Mouse (Mus musculus) forebrain, embryonic 13.5 days (tissue): ENCODE results near the gene Nt5dc2. TPM values are rescaled to one million over a fixed set of nuclear protein-coding genes. Genes with fewer than 3 reads are reported as not detected.

ENCODE experiments used
- ATAC-seq: fragments of 200-750 bp; cut with Nextera tagmentation; 2 replicates; pipeline ENCODE4 v1.8.0; 2017
- H3K27ac ChIP-seq: fragments of 300-500 bp; sonication (generic); 2 replicates; pipeline ENCODE4 v1.5.1; 2015; ENCODE audit warnings: inconsistent platforms, mild to moderate bottlenecking, moderate library complexity
- H3K27me3 ChIP-seq: fragments of 300-500 bp; sonication (generic); 2 replicates; pipeline ENCODE4 v1.6.1; 2015; ENCODE audit warnings: mild to moderate bottlenecking, inconsistent platforms
- H3K36me3 ChIP-seq: fragments of 300-500 bp; sonication (generic); 2 replicates; pipeline ENCODE4 v1.6.1; 2015; ENCODE audit warnings: mild to moderate bottlenecking, inconsistent platforms; ENCODE audit not compliant: poor library complexity, severe bottlenecking
- H3K4me1 ChIP-seq: fragments of 300-500 bp; sonication (generic); 2 replicates; pipeline ENCODE4 v1.6.1; 2015; ENCODE audit warnings: inconsistent platforms
- H3K4me2 ChIP-seq: fragments of 300-500 bp; sonication (generic); 2 replicates; pipeline ENCODE4 v1.6.1; 2015; ENCODE audit warnings: inconsistent platforms, mild to moderate bottlenecking, moderate library complexity
- H3K4me3 ChIP-seq: fragments of 300-500 bp; sonication (generic); 2 replicates; pipeline ENCODE4 v1.5.1; 2015; ENCODE audit warnings: mild to moderate bottlenecking, inconsistent platforms
- H3K9ac ChIP-seq: fragments of 300-500 bp; sonication (generic); 2 replicates; pipeline ENCODE4 v1.6.1; 2015; ENCODE audit warnings: mild to moderate bottlenecking, inconsistent platforms
- H3K9me3 ChIP-seq: fragments of 300-500 bp; sonication (generic); replicated peaks from 2 replicates; pipeline ENCODE4 v1.6.1; 2016; ENCODE audit warnings: inconsistent platforms
- WGBS: fragments of 180-500 bp; shearing (Covaris S2); methylation state at CpG from one replicate; pipeline ENCODE4 v1.1.7; 2015; 5-methylcytosine and 5-hydroxymethylcytosine counted together
- polyA plus RNA-seq: library from polyadenylated mRNA; unstranded; fragments of >200 nt; fragmentation: Nextera tagmentation; extraction: Ambion mirVana; gene quantifications from 2 replicates; pipeline ENCODE4 v1.2.1, GENCODE M21; 2015

The Nt5dc2 gene
- polyA plus RNA-seq = 306 and 325 TPM in 2 replicates

- Histone ChIP-seq H3K27me3 (no peaks in the 10 kb centered on the region), H3K27ac (peak within 1 kb of the TSS; percentile 90), H3K9ac (peak within 1 kb of the TSS; percentile 93), H3K4me2 (peak within 1 kb of the TSS; percentile 83), H3K4me1 (peaks cover 67% of the 10 kb centered on the region), H3K36me3 (peaks cover 16% of the 10 kb centered on the region), H3K4me3 (peak within 1 kb of the TSS; percentile 87), H3K9me3 (no peaks in the 10 kb centered on the region)
- ATAC-seq = peak; percentile 69
- 5% methylated on average over 34 of the region's 63 CpGs for WGBS
Observed at GRCm38 (mm10) chr14:31130236-31131220, at the start of gene Nt5dc2. Gene Nt5dc2 (plus strand): TSS chr14:31131053.

- no peaks in the 10 kb centered on the region for H3K4me1 ChIP-seq
- ATAC-seq = no peak
- no peak overlapping the region for H3K9ac ChIP-seq
- no peak overlapping the region for H3K4me3 ChIP-seq
- no peak overlapping the region for H3K27ac ChIP-seq
- no peak overlapping the region for H3K4me2 ChIP-seq
- H3K27me3 ChIP-seq = no peaks in the 10 kb centered on the region
- peaks cover 67% of the 10 kb centered on the region for H3K36me3 ChIP-seq
- H3K9me3 ChIP-seq = no peaks in the 10 kb centered on the region
Observed at GRCm38 (mm10) chr14:31081147-31081546, 49.7 kb upstream of the Nt5dc2 start.

DNA sequence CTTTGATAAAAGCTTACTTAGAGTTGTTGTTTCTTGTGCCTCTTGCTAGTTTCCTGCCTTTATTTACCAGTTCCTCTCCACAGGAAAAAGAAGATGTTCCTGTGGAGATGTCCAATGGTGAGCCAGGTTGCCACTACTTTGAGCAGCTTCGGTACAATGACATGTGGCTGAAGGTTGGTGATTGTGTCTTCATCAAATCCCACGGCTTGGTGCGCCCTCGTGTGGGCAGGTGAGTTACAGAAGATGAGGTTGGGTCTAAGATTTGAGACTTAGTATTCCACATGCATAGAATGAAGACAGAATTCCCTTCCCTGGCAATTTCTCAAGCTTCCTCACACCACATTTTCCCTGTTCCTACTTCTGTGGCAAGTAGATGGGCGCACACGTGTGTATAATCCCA is 43.4 kb upstream of the Nt5dc2 start:
- H3K4me3 ChIP-seq = no peak overlapping the region
- H3K27ac ChIP-seq = no peak overlapping the region
- H3K4me2 ChIP-seq = no peak overlapping the region
- H3K27me3 ChIP-seq = no peaks in the 10 kb centered on the region
- H3K4me1 ChIP-seq = no peaks in the 10 kb centered on the region
- WGBS = 87% methylated on average over 6 of the region's 6 CpGs
- H3K9ac ChIP-seq = no peak overlapping the region
- H3K36me3 ChIP-seq = peaks cover 84% of the 10 kb centered on the region
- no peak for ATAC-seq
- H3K9me3 ChIP-seq = no peaks in the 10 kb centered on the region

GRCm38 (mm10) chr14:31088515-31088914 is 42.3 kb upstream of the Nt5dc2 start:
- H3K4me3 ChIP-seq = no peak overlapping the region
- no peaks in the 10 kb centered on the region for H3K4me1 ChIP-seq
- no peak overlapping the region for H3K4me2 ChIP-seq
- no peaks in the 10 kb centered on the region for H3K27me3 ChIP-seq
- H3K9me3 ChIP-seq = no peaks in the 10 kb centered on the region
- no peak overlapping the region for H3K27ac ChIP-seq
- no peak for ATAC-seq
- no peak overlapping the region for H3K9ac ChIP-seq
- H3K36me3 ChIP-seq = peaks cover 84% of the 10 kb centered on the region
- 96% methylated on average over 2 of the region's 2 CpGs for WGBS

DNA sequence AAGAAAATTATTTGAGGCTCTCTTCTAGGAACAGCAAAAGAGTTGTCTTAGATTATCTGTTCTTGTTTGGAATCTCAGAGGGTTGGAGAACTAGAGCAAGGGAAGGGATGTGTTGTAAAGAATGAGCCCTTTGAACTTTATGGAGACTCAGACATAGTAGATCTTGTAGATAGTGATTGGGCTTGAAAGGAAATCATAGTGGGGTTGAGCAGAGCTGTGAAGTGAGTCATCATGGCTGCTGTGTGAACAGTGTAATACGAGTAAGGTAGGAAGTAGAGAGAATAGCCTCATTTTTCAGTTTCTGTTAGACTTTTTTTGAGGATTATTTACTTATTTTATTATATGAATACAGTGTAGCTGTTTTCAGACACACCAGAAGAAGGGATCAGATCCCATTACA is 40.9 kb upstream of the Nt5dc2 start:
- Histone ChIP-seq H3K9me3 (no peaks in the 10 kb centered on the region), H3K4me2 (no peak overlapping the region), H3K36me3 (peaks cover 90% of the 10 kb centered on the region), H3K9ac (no peak overlapping the region), H3K4me3 (no peak overlapping the region), H3K27me3 (no peaks in the 10 kb centered on the region), H3K27ac (no peak overlapping the region), H3K4me1 (no peaks in the 10 kb centered on the region)
- 91% methylated on average over 1 of the region's 1 CpGs for WGBS
- no peak for ATAC-seq

- H3K4me3 ChIP-seq = no peak overlapping the region
- ATAC-seq = no peak
- H3K27me3 ChIP-seq = no peaks in the 10 kb centered on the region
- H3K36me3 ChIP-seq = peaks cover 74% of the 10 kb centered on the region
- H3K27ac ChIP-seq = no peak overlapping the region
- 97% methylated on average over 2 of the region's 2 CpGs for WGBS
- H3K4me1 ChIP-seq = no peaks in the 10 kb centered on the region
- H3K9me3 ChIP-seq = no peaks in the 10 kb centered on the region
- no peak overlapping the region for H3K9ac ChIP-seq
- H3K4me2 ChIP-seq = no peak overlapping the region
Observed at GRCm38 (mm10) chr14:31105156-31105555, 25.7 kb upstream of the Nt5dc2 start.

GRCm38 (mm10) chr14:31110613-31111012 is 20.2 kb upstream of the Nt5dc2 start:
- 81% methylated on average over 3 of the region's 3 CpGs for WGBS
- Histone ChIP-seq H3K27me3 (no peaks in the 10 kb centered on the region), H3K36me3 (peaks cover 89% of the 10 kb centered on the region), H3K4me1 (no peaks in the 10 kb centered on the region), H3K9me3 (no peaks in the 10 kb centered on the region), H3K27ac (no peak overlapping the region), H3K4me3 (no peak overlapping the region), H3K9ac (no peak overlapping the region), H3K4me2 (no peak overlapping the region)
- no peak for ATAC-seq

DNA sequence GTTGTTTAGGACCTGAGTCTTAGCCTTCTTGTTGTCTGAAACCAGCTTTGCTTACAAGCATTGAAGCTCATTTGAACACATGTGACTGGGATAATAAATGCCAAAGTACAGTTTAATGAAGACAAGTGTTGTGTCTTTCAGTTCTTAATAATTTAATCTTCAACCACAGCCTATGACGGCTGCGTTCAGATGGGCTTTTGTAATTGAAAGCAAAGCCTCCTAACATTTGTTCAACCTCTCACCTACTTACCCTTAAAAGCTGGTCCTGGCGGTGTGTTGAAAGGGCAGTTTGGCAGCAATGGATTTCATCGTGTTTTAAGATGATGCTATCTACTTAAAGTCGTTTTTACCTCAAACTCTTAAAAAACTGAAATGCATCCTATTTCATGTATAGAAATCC is 18.7 kb upstream of the Nt5dc2 start:
- WGBS = 84% methylated on average over 5 of the region's 5 CpGs
- Histone ChIP-seq H3K27me3 (no peaks in the 10 kb centered on the region), H3K36me3 (peaks cover 89% of the 10 kb centered on the region), H3K4me3 (no peak overlapping the region), H3K27ac (no peak overlapping the region), H3K9ac (no peak overlapping the region), H3K4me1 (no peaks in the 10 kb centered on the region), H3K9me3 (no peaks in the 10 kb centered on the region), H3K4me2 (no peak overlapping the region)
- ATAC-seq = no peak

GRCm38 (mm10) chr14:31114011-31114410 is 16.8 kb upstream of the Nt5dc2 start:
- WGBS = 92% methylated on average over 3 of the region's 3 CpGs
- Histone ChIP-seq H3K9ac (no peak overlapping the region), H3K4me2 (no peak overlapping the region), H3K27me3 (no peaks in the 10 kb centered on the region), H3K36me3 (peaks cover 85% of the 10 kb centered on the region), H3K4me3 (no peak overlapping the region), H3K27ac (no peak overlapping the region), H3K9me3 (no peaks in the 10 kb centered on the region), H3K4me1 (no peaks in the 10 kb centered on the region)
- ATAC-seq = no peak

DNA sequence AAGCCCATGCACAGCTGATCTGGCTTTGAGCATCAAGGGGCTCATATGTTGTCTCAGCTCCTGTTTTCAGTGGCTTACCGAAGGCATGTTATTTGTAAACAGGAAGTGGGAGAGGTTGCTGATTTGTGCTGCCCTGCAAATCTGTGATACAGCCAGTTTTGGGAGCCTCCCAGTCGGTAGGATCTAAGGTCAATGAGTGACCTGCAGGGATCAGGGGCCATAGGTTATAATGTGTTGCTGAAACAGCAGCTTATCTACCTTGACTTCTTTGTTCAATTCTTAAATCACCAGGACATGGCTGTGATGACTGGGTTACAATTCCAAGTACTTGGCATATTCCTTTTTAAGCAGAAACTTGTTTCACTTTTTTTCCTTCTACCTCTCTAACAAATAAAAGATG is 15.3 kb upstream of the Nt5dc2 start:
- H3K4me1 ChIP-seq = no peaks in the 10 kb centered on the region
- no peaks in the 10 kb centered on the region for H3K9me3 ChIP-seq
- no peaks in the 10 kb centered on the region for H3K27me3 ChIP-seq
- no peak for ATAC-seq
- no peak overlapping the region for H3K9ac ChIP-seq
- WGBS = 77% methylated on average over 2 of the region's 2 CpGs
- H3K4me2 ChIP-seq = no peak overlapping the region
- peaks cover 82% of the 10 kb centered on the region for H3K36me3 ChIP-seq
- H3K4me3 ChIP-seq = no peak overlapping the region
- no peak overlapping the region for H3K27ac ChIP-seq

GRCm38 (mm10) chr14:31125106-31126075 is 5.5 kb upstream of the Nt5dc2 start:
- Histone ChIP-seq H3K4me3 (no peak overlapping the region), H3K9me3 (no peaks in the 10 kb centered on the region), H3K27me3 (no peaks in the 10 kb centered on the region), H3K36me3 (peaks cover 28% of the 10 kb centered on the region), H3K4me1 (peaks cover 31% of the 10 kb centered on the region), H3K4me2 (peak overlapping the region; percentile 8; the same call in 1 of the 2 replicates), H3K27ac (no peak overlapping the region; the same call in 1 of the 2 replicates), H3K9ac (peak overlapping the region; percentile 21)
- no peak for ATAC-seq
- WGBS = 69% methylated on average over 9 of the region's 9 CpGs

DNA sequence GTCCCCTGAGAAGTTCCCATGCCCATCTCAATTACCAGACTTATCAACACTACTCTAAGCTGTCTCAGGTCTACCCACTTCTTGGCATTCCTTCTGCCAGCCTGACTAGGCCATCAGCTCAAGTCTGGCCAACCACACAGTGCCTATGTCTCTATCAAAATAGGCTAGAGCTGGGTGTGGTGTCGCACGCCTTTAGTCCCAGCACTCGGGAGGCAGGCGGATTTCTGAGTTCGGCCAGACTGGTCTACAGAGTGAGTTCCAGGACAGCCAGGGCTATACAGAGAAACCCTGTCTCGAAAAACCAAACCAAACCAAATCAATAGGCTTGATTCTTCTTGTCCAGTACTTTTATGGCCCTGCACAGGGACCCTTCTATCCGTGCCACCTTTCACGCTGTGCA is 4.0 kb upstream of the Nt5dc2 start:
- Histone ChIP-seq H3K9me3 (no peaks in the 10 kb centered on the region), H3K4me3 (no peak overlapping the region), H3K4me1 (peaks cover 38% of the 10 kb centered on the region), H3K9ac (no peak overlapping the region), H3K27me3 (no peaks in the 10 kb centered on the region), H3K36me3 (peaks cover 20% of the 10 kb centered on the region), H3K27ac (no peak overlapping the region), H3K4me2 (peak overlapping the region; percentile 34)
- ATAC-seq = no peak
- WGBS = 93% methylated on average over 8 of the region's 8 CpGs
